8 mouse cellular contexts compared by ENCODE assay signal in the genomic region with DNA sequence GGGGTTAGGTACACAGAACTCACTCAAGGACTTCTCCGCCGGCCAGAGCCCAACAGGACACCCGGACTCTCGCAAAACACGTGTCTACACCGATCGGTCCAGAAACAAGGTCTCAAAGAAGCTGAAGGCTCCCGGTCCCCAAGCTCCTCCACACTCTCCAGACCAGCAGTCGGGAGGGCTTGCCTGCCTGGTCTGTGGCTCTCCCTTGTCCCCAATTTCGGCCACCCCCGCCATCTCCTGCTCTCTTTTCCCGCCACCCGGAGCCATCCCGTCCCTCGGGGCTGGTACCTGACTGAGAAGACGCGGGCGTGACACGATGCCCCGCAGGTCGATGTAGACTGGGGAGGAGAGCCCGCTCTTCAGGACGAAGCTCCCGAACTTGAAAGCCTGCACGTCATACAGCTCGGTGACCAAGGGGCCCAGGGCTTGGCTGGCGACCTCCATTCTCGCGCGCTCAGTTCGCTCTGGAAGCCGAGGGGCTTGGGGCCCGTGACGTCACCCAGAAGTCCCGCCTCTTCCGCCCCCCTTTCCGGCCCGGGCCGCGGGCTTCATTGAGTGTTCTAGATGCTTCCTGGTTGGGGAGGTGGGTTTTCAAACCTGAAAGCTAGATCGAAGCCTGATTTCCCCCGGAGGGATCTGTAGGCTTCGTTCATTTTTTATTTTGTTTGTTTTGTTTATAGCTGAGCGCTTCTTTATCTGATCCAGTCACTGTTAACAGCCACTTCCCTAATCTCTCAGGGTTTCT. TPM values are rescaled to one million over a fixed set of nuclear protein-coding genes. Genes with fewer than 3 reads are reported as not detected.
DNase-seq lines count a peak whose midpoint lies in the region; ATAC-seq and TF ChIP-seq lines count a peak whose summit lies in the region.

Umps (minus strand) TSS at position 501 of the 745 bp plus-strand sequence.

- H3K27ac ChIP-seq in embryonic facial prominence, embryonic 13.5 days, result peak within 1 kb of the TSS; percentile 78
- peak within 1 kb of the TSS; percentile 61 for H3K27ac ChIP-seq in limb, embryonic 14.5 days (replicated peaks; ENCODE audit: low read depth, low read length)
- H3K27ac ChIP-seq in midbrain, embryonic 16.5 days (ENCODE audit: low read length), result peak within 1 kb of the TSS; percentile 51
- peak within 1 kb of the TSS; percentile 43; the same call in 1 of the 2 replicates for H3K27ac ChIP-seq in spleen, adult 2 months (ENCODE audit: insufficient read depth, low read length)

- DNase-seq in 416B (ENCODE audit: low read depth), result peak; percentile 86
- peak; percentile 73 to 76 for DNase-seq in adrenal gland, postnatal 4 days (ENCODE audit: low spot score in 2 of 2)
- peak; percentile 84 for DNase-seq in heart, adult 8-10 months (ENCODE audit: low spot score)
- DNase-seq in kidney, adult 9 months, result peak; percentile 81
- DNase-seq in limb, embryonic 14.5 days (ENCODE audit: low spot score), result peak; percentile 90
- DNase-seq in spleen, adult 2 months (ENCODE audit: low read depth in 1 of 2, low spot score in 2 of 2), result peak; percentile 52 to 83

- H3K4me2 ChIP-seq in embryonic facial prominence, embryonic 13.5 days, result peak within 1 kb of the TSS; percentile 79
- H3K4me2 ChIP-seq in limb, embryonic 14.5 days (replicated peaks; ENCODE audit: low read depth, low read length, severe bottlenecking), result peak within 1 kb of the TSS; percentile 57
- peak within 1 kb of the TSS; percentile 88 for H3K4me2 ChIP-seq in midbrain, embryonic 16.5 days (ENCODE audit: low read length)

- peak; percentile 84 for ATAC-seq in embryonic facial prominence, embryonic 13.5 days (ENCODE audit: insufficient number of reproducible peaks, insufficient read depth, low FRiP score, low TSS enrichment, low read depth)
- peak; percentile 97 for ATAC-seq in limb, embryonic 14.5 days (ENCODE audit: low FRiP score, low read depth)
- ATAC-seq in midbrain, embryonic 16.5 days, result peak; percentile 96

- peak within 1 kb of the TSS; percentile 86 for H3K9ac ChIP-seq in embryonic facial prominence, embryonic 13.5 days
- H3K9ac ChIP-seq in limb, embryonic 14.5 days (ENCODE audit: low read depth, low read length, severe bottlenecking), result peak within 1 kb of the TSS; percentile 74
- peak within 1 kb of the TSS; percentile 76 for H3K9ac ChIP-seq in midbrain, embryonic 16.5 days (ENCODE audit: low read depth, low read length)

- TF ChIP-seq CTCF in spleen, adult 2 months (IDR thresholded peaks at IDR 0.05; ENCODE audit: extremely low read depth, insufficient read depth, insufficient read length, insufficient replicate concordance), result no peak

- no peaks in the 10 kb centered on the region for H3K9me3 ChIP-seq in embryonic facial prominence, embryonic 13.5 days
- no peaks in the 10 kb centered on the region for H3K9me3 ChIP-seq in limb, embryonic 14.5 days (ENCODE audit: control insufficient read depth, low read length)
- H3K9me3 ChIP-seq in midbrain, embryonic 16.5 days (replicated peaks; ENCODE audit: control insufficient read depth, low read length, poor library complexity, severe bottlenecking), result no peaks in the 10 kb centered on the region

- H3K4me1 ChIP-seq in embryonic facial prominence, embryonic 13.5 days, result peaks cover 14% of the 10 kb centered on the region
- H3K4me1 ChIP-seq in limb, embryonic 14.5 days (ENCODE audit: control insufficient read depth, insufficient read depth, low read length), result peaks cover 11% of the 10 kb centered on the region
- peaks cover 10% of the 10 kb centered on the region for H3K4me1 ChIP-seq in midbrain, embryonic 16.5 days (ENCODE audit: control insufficient read depth, insufficient read depth, low read length)
- no peaks in the 10 kb centered on the region for H3K4me1 ChIP-seq in spleen, adult 2 months (ENCODE audit: control insufficient read depth, insufficient read depth, insufficient read length)

- under 1% methylated on average over 44 of the region's 44 CpGs for WGBS in embryonic facial prominence, embryonic 13.5 days
- WGBS in limb, embryonic 14.5 days, result under 1% methylated on average over 39 of the region's 44 CpGs
- WGBS in midbrain, embryonic 16.5 days, result 1% methylated on average over 44 of the region's 44 CpGs
- WGBS in spleen, adult 2 months, result under 1% methylated on average over 44 of the region's 44 CpGs

- no peaks in the 10 kb centered on the region for H3K27me3 ChIP-seq in embryonic facial prominence, embryonic 13.5 days
- H3K27me3 ChIP-seq in limb, embryonic 14.5 days (ENCODE audit: control insufficient read depth, insufficient read depth, low read length), result no peaks in the 10 kb centered on the region
- no peaks in the 10 kb centered on the region for H3K27me3 ChIP-seq in midbrain, embryonic 16.5 days (ENCODE audit: control insufficient read depth, insufficient read depth, low read depth, low read length)
- H3K27me3 ChIP-seq in spleen, adult 2 months (ENCODE audit: control insufficient read depth, insufficient read depth, low read length), result no peaks in the 10 kb centered on the region

- peaks cover 17% of the 10 kb centered on the region for H3K36me3 ChIP-seq in embryonic facial prominence, embryonic 13.5 days
- H3K36me3 ChIP-seq in limb, embryonic 14.5 days (ENCODE audit: control insufficient read depth, insufficient read depth, low read length), result peaks cover 18% of the 10 kb centered on the region
- peaks cover 6% of the 10 kb centered on the region; the same call in 1 of the 2 replicates for H3K36me3 ChIP-seq in midbrain, embryonic 16.5 days (ENCODE audit: control insufficient read depth, insufficient read depth, low read length)
- H3K36me3 ChIP-seq in spleen, adult 2 months (ENCODE audit: control insufficient read depth, insufficient read depth, low read length), result peaks cover 8% of the 10 kb centered on the region

- TF ChIP-seq POLR2A in limb, embryonic 14.5 days (IDR thresholded peaks at IDR 0.05; ENCODE audit: borderline replicate concordance, extremely low read depth, insufficient read depth, insufficient read length), result peak; percentile 80; the same call in 1 of the 2 replicates
- peak; percentile 21; the same call in 1 of the 2 replicates for TF ChIP-seq POLR2A in spleen, adult 2 months (IDR thresholded peaks at IDR 0.05; ENCODE audit: low read depth, low read length)

- H3K4me3 ChIP-seq in embryonic facial prominence, embryonic 13.5 days, result peak within 1 kb of the TSS; percentile 82
- peak within 1 kb of the TSS; percentile 68 for H3K4me3 ChIP-seq in limb, embryonic 14.5 days (replicated peaks; ENCODE audit: low read length)
- H3K4me3 ChIP-seq in midbrain, embryonic 16.5 days (ENCODE audit: low read depth, low read length), result peak within 1 kb of the TSS; percentile 77
- H3K4me3 ChIP-seq in spleen, adult 2 months (ENCODE audit: extremely low read depth, insufficient read depth, insufficient read length), result peak within 1 kb of the TSS; percentile 89

RNA-seq across cellular contexts. Expression of gene Umps, which starts in this region (rescaled TPM):
- 10 to 100 TPM; 42.2 to 45.0 TPM for total RNA-seq in adrenal gland, postnatal 4 days (2021)
- polyA plus RNA-seq in embryonic facial prominence, embryonic 13.5 days (2015; fragmentation: Nextera tagmentation; extraction: Ambion mirVana), result 57.4 and 62.5 TPM in 2 replicates
- 1 to 10 TPM; 7.9 to 9.1 (median 8.3) TPM for total RNA-seq in heart, adult 8-10 months (2022)
- polyA plus RNA-seq in limb, embryonic 14.5 days (2012; rRNA removed), result 25.8 and 31.7 TPM in 2 replicates
- polyA plus RNA-seq in limb, embryonic 14.5 days (2014; fragmentation: Nextera tagmentation; extraction: Ambion mirVana), result 50.6 and 52.6 TPM in 2 replicates
- polyA plus RNA-seq in midbrain, embryonic 16.5 days (2015; fragmentation: Nextera tagmentation; extraction: Ambion mirVana), result 23.5 and 24.1 TPM in 2 replicates
- polyA plus RNA-seq in spleen, adult 2 months (2012; rRNA removed), result 6.1 TPM in 2 replicates

Comparison
In these comparisons a context has a peak if more than half of its experiments do, and no peak if none do; other contexts are left out.
1. Peak in every context shown above with its lines: DNase-seq, ATAC-seq, H3K4me3 ChIP-seq and H3K27ac ChIP-seq.
2. RNA of gene Umps (total RNA-seq): 42.2 to 45.0 TPM in adrenal gland, postnatal 4 days; 7.9 to 9.1 TPM in heart, adult 8-10 months; every median in the first group is over 4 times any median in the second.